Mouse (Mus musculus): ENCODE data around the gene Nt5c2.

Gene Nt5c2

DNA sequence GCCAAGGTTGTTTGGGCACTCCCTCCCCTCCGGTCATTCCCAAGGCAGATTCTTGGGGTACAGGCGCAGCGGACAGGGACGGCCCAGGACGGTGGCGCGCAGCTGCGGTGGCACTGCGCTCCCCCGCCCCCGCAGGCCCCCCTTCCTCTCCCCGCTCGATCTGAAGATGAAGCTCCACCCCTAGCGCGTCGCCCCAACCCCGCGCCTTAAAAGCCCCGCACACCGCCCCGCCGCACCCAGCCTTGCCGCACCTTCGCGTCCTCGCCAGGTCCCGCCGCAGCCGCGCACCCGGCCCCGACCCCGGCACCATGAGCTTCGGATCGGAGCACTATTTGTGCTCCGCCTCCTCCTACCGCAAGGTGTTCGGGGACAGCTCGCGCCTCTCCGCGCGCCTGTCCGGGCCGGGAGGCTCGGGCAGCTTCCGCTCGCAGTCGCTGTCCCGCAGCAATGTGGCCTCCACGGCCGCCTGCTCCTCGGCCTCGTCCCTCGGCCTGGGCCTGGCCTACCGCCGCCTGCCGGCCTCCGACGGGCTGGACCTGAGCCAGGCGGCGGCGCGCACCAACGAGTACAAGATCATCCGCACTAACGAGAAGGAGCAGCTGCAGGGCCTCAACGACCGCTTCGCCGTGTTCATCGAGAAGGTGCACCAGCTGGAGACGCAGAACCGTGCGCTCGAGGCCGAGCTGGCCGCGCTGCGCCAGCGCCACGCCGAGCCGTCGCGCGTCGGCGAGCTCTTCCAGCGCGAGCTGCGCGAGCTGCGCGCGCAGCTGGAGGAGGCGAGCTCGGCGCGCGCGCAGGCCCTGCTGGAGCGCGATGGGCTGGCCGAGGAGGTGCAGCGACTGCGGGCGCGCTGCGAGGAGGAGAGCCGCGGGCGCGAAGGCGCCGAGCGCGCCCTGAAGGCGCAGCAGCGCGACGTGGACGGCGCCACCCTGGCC, at the start of gene Nt5c2, which contains the start of gene Ina:
Nt5c2 (minus strand) TSS at position 707 of the 935 bp plus-strand sequence.
Ina (plus strand) TSS at position 252 of the 935 bp plus-strand sequence.
- peak; percentile 54 to 69 for DNase-seq (ENCODE audit: low spot score in 2 of 2)

DNA sequence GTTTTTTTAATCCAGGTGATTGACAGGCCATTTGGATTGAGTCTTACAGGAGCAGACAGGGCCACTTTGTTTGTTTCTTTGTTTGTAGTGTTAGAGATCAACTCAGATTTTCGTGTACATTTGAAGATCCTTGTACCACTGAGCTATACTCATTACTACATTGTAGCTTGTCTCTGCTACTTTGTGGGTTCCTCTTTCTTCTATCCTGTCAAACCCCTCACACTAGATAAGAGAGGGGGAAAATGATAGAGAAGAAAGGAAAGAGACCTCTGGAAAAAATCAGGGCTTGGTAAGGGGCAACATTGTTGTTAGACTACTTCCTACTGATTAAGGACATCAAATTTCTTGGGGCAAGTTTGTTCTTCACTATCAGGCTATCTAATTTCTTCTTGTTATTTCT, 42.7 kb upstream of the Nt5c2 start:
- DNase-seq (ENCODE audit: low spot score in 2 of 2): no peak

DNA sequence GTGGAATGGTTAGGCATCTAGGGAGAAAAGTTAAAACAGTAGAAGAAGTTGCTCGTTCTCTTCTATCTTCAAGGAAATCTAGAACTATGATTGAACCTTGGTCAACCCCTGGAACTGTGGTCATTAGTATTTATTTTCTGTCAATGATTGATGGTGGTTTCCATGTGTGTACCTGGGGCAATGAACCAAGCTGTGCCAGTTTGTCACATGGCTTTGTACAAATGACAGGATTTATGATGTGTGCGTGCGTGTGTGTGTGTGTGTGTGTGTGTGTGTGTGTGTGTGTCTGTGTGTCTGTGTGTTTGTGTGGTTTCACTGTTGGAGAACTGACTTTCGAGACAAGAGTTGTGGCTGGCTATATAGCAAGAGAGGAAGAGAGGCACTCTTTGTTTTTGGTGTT, 38.5 kb upstream of the Nt5c2 start:
- DNase-seq (ENCODE audit: low spot score in 2 of 2): no peak

DNA sequence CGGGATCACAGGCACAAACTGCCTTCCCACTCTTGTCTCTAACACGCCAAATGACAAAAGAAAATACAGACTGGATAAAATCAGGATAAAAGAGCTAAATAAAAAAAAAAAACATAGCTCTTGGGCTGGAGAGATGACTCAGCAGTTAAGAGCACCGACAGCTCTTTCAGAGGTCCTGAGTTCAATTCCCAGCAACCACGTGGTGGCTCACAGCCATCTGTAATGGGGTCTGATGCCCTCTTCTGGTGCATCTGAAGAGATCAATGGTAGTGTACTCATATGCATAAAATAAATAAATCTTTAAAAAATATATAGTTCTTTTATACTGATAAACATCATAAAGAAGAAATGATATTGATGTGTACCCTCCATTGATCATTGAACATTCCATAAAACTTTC, 38.0 kb upstream of the Nt5c2 start:
- DNase-seq (ENCODE audit: low spot score in 2 of 2): no peak

DNA sequence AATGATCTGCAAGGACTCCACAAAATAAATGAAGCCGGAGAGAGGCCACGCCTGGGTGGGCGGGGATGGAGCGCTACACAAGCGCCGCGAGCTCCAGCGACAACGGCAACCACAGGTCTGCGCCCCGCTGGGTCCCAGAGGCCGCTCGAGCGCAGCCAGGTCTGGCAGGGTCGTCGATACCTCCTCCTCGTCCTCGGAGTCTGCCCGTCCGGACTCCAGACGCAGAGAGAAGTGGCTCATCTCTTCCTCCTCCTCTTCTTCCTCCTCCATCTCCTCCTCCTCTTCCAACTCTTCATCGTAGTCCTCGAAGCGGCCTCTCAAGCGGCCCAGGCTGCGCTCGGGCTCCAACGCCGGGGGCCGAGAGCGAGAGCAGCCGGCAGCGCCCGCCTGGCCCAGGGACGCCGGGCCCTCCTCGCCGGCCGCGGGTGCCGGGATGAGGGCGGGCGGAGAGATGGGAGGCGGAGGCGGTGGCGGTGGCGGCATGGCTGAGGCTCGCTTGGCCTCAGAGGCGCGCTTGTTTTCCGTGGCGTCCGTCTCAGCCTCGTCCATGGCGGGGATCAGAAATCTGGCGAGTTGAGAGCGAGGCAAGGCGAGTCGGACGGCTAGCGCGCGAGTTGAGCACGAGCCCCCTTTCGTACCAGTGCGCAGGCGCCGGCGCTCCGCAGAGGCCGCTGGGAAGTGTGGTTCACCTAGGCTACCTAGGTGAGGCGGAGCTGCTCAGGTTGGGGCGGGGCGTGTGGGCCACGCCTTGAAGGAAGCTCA, 35.5 kb upstream of the Nt5c2 start, which contains the start of gene Pcgf6:
Pcgf6 (minus strand) TSS at position 636 of the 762 bp plus-strand sequence.
- DNase-seq (ENCODE audit: low spot score in 2 of 2): peak; percentile 65 to 71

DNA sequence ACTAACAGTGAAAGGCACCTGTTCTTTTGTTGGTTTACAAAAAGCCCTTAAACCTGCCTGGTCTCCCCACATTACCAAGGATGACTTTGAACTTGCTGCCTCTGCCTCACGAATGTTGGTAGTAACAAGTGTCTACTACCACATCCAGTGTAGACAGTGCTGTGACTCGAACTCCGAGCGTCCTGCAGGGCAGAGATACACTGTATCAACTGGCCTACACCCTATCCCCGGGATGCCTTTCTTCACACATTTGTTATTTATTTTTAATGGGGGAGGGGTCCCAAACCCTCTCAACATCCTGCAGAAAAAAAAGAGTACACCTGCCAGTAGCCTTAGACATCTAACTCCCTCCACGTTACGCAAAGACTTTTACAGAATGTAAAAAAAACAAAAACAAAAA, 34.9 kb upstream of the Nt5c2 start:
- DNase-seq (ENCODE audit: low spot score in 2 of 2): no peak

DNA sequence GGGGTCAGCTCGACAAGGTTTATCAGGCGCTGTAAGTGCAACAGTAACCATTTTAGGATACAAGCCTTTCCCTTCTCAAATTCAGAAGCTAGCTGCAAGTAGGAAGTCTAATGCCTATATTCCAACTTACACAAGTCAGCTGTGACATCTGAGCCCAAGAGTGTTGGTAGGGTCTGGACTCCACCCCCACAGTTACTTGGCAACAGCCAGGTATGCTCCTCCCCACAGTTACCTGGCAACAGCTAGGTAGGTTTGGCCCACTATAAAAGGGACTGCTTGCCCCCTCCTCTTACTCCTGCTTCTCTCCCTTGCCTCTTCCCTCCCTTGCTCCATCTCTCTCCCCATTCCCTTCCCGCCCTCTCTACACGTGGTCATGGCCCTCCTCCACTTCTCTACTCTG, 34.1 kb upstream of the Nt5c2 start:
- DNase-seq (ENCODE audit: low spot score in 2 of 2): no peak

DNA sequence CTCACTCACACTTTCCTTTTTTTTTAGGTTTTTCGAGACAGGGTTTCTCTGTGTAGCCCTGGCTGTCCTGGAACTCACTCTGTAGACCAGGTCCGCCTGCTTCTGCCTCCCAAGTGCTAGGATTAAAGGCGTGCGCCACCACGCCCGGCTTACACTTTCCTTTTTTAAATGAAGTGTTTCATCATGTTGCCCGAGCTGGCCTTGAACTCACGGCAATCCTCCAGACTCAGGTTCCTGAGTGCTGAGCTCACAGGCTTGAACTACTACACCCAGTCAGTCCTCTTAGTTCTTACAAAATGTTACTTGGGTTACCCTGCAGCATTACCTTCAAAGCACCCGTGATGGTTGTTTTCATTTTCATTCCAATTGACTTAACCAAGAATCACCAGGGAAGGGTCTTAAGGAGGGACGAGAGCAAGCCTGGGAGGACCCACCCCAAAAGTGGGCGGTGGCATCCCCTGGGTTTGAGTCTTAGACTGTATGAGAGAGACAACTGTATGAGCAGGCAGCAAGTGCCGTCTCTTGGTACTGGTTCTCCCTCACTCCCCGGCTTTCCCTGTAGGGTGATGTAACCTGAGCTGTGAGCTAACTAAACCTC, 32.4 kb upstream of the Nt5c2 start:
- DNase-seq (ENCODE audit: low spot score in 2 of 2): no peak

DNA sequence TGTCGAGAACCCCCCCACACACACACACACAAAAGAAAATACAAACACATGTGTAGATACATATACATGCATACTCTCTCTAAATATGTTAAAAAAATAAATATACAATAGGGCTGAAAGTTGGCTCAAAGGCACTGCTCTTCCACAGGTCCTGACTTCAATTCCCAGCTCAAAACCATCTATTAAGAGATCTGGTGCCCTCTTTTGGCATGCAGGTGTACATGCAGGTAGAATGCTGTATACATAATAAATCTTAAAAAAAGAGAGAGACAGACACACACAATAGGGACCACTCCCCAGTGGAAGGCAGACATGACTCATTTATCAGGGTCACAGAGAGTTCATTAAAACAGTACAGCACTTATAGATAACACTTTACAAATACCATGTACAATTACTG, 31.4 kb upstream of the Nt5c2 start:
- DNase-seq (ENCODE audit: low spot score in 2 of 2): no peak

DNA sequence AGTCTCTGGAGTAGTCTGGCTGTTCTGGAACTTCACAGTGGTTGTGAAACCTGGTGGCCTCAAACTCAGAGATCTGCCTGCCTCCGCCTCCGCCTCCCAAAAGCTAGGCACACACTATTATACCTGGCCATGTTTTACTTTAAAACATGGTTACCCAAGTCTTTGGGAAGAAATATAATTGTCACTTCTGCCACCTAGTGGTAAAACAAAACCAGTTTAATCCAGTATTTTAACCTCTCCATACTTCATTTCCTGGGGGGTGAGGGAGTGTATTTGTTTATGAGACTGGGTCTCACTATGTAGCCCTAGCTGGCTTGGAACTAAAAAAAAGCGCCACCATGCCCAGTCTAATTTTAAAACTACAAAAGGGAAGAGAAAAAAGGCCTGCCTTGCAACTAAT, 28.7 kb upstream of the Nt5c2 start:
- no peak for DNase-seq (ENCODE audit: low spot score in 2 of 2)

DNA sequence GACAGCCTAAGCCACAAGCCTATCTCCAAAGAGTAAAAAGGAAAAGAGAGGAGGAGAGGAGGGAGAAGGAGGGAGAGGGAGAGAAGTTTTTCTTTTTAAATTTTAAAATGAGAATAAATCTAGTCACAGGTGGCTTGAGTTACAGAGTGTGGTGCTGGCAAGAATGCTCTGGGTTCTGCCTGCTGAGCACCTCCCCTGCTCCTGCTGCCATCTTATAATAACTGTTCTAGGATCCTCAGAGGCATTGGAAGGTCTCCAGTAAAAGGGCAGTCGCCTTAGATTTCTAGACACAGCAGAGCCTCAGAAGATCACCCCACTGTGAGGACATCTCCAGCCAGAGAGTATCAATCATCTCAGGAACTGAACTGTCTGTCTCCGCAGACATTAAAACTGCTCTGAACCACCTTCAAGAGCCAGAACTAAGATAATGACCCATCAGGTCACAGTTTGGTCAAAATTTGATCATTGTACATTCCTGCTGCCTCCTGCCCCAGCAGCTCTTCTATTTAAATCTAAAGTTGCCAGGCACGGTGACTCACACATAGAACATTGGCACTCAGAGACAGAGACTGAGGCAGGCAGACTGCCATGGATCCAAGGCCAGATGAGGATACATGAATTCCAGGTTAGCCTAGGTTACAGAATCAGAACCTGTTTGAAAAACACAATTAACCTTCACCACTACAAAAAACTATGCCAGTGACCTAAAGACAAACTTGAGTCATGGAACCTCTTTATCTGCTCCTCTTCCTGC, 25.9 kb upstream of the Nt5c2 start:
- no peak for DNase-seq (ENCODE audit: low spot score in 2 of 2)

DNA sequence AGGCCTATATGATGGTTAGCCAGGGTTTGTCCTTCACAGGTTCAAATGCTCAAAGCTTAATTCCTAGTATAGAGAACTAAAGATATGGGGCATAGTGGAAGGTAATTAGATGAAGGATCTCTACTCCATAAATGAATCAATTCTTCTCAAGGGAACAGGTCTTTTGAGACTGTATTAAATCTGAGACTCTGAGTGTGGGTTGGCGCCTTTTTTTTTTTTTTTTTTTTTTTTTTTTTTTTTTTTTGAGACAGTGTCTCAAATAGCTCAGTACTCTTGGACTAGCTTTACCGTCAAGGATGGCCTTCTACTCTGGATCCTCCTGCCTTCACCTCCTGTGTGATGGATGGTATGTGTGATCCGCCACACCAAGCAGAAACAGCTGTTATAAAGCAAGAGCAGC, 21.6 kb upstream of the Nt5c2 start:
- DNase-seq (ENCODE audit: low spot score in 2 of 2): no peak

DNA sequence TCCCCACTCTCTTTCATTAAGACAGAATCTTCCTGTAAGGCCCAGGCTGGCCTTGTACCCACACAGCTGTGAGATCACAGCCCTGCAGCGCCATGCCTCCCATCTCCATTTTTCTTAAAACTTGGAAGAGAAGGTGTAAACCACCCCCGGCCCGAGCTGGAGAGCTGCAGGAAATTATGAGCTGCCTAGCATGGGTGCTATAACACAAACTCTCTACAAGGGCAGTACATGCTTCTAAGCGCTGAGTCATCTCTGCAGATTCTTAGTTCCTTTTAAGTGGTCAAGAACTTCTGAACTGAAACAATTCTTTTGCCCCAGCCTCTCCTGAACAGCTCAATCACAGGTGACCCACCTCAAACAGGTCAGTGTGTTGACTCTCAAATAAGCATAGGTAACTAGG, 20.0 kb upstream of the Nt5c2 start:
- no peak for DNase-seq (ENCODE audit: low spot score in 2 of 2)

DNA sequence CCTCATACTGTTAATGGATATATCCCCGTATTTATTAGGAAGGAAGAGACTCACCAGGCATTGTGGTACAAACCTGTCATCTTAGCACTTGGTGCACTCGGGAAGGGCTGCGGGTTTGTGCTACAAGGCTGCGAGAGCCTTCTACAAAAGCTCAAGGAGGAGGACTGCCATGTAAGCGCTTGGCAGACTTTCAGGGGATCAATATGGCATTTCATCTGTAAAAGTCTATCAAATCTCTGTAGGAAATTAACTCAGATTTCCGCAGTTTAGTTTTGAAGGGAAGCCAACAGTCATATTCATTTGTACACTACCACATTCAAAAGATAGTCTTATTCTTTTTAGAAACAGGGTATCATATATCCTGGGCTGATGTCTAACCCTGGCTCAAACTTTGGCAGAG, 16.8 kb upstream of the Nt5c2 start:
- DNase-seq (ENCODE audit: low spot score in 2 of 2): no peak

DNA sequence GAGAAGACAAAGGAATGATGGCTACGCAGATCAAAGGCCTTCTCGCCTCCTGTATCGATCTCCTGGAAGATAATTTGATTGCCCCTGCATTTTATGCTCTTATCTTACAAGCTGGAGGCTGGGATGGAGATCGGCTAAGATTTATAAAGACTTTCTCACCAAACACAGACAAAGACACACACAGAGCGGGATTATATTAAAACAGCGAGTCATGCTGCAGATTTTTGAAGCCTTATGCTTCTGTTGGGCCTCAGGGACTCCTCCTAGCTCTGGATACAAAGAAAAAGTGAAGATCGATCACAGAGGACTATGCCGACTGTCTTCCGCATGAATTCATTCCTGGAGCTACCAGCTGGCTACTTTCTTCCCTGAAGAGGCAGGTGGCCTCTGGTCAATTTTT, 14.8 kb upstream of the Nt5c2 start:
- DNase-seq (ENCODE audit: low spot score in 2 of 2): no peak

DNA sequence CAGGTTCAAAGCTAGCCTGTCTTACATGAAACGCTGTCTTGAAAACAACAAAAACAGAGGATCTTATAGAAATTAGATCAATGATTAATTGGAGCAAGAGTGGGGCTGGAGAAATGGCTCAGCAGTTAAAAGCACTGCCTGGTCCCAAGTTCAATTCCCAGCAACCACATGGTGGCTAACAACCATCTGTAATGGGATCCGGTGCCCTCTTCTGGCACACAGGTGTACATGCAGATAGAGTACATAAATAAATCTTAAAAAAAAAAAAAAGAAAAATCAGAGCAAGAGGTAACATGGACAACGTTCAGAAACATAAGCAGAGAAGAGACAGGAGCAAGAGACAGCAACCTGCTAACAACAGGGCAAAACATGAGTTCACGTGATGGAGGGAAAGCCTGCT, 11.6 kb upstream of the Nt5c2 start:
- DNase-seq (ENCODE audit: low spot score in 2 of 2): no peak

DNA sequence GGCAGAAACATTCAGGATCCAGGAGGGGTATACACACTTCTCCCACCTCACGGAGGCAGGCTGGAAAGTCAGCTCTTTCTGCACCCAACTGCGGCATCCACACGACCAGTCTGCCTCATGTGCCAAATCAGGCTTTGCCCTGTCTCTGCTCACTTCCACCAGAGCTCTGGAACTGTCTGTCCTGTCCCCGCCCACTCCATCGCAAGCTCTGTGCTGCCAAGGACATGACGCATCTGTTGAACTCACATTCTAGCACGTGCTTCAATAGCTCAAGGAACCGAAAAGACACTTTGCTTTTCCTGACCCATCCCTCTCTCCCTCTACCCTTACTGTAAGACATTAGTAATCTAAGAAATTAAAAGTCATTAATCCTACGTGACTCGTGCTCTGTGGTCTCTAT, 10.0 kb upstream of the Nt5c2 start:
- DNase-seq (ENCODE audit: low spot score in 2 of 2): no peak

DNA sequence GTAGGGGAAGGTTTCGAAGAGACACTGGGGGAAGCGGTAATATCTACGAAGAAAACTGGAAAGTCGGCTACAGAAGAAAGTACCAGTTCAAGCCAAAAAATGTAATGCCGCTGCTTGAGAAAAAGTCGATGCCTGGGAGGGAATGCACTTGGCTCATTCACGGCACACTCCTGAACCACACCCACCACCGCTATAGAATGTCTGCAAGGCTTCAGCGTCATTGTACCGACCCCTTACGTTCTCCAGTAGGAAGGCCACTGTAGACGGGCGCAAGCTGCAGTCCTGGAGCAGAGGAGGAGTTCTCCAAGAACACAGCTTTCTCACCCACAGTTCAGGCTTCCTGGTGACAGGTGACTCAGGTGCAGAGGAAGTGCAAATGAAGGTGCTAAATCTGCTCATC, 8.6 kb upstream of the Nt5c2 start:
- DNase-seq (ENCODE audit: low spot score in 2 of 2): no peak

DNA sequence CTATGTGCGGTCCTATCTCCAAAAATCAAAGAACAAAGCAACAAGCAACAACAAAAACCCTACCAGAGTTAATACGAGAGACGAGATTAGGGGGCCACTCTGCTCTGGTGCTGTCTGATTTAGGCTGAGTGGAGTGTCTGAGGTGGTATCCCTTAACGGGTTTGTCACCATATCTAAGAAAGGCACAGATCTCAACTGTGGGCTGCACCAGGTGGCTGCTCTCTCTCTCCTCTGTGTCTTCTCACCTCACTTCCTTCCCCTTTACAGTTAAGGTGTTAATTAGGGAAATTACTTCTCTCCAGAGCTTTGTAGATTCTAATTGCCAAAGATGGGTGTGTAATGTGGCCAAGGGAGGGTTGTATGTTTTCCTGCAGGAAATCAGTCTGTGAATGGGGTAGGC, 7.8 kb upstream of the Nt5c2 start:
- DNase-seq (ENCODE audit: low spot score in 2 of 2): no peak

DNA sequence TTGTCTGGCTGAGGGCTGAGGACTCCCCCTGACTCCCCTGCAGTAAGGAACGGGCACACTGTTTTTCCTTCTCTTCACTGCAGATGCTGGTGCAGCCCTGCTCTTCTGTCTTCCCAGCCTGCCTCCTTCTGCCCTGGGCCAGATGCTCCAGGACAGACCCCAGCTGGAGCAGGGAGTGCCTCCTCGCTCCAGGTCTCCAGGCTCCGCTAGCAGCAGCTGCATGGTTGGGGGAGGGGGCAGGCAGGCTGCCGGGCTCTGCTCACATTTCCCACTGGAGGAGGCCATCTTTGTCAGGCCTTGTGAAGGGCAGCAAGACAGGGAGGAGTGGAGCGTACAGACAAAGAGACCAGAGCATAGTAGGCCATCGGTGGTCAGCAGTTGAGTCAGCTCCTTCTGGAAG, 4.4 kb upstream of the Nt5c2 start:
- no peak for DNase-seq (ENCODE audit: low spot score in 2 of 2)

DNA sequence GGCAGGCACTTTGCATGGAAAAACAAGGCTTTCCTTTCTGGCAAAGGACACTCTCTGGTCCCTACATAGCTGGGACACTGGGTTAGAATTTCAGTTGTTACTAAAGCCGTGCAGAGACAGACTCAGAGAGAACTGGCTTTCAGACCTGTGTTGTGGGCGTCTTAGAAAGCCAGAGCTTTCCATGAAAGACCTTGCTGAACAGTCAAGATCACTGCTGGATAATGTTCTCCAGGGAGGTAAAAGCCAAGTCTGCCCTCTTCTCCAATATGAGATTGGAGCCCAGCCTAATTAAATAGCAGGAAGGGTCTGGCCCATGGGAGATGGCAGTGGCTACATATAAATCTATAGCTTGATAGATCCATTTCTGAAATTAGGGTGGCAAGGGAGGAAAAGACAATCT, 3.4 kb upstream of the Nt5c2 start:
- no peak for DNase-seq (ENCODE audit: low spot score in 2 of 2)

DNA sequence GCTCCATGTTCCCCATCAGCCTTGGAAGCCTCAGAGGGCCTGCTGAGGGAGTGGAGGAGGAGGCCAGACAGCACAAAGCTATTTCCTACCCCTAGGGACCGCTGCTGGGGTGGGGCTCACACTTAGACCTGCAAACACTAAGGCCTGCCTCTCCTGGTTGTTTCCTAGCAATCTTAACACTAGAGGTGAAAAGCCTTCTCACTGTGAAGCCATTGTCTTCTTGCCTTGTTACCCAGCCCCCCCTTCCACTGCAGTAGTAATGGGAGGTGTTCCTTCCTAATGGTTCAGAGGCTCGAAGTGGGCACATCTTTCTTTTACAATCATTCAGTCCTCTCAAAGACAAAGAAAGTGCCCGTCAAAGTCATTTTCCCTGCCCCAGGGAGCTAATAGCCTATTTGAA, 2.9 kb upstream of the Nt5c2 start:
- no peak for DNase-seq (ENCODE audit: low spot score in 2 of 2)
